Mouse (Mus musculus): ENCODE data around the gene Prkar1b.

Gene Prkar1b

GRCm38 (mm10) chr5:138996322-138997073, 153.3 kb downstream of the Prkar1b start:
- peak; percentile 47 for DNase-seq

- peak; percentile 74 for DNase-seq
Measured at GRCm38 (mm10) chr5:138995721-138996311, 154.0 kb downstream of the Prkar1b start.

GRCm38 (mm10) chr5:138994786-138995720, 154.7 kb downstream of the Prkar1b start:
- peak; percentile 81 for DNase-seq

GRCm38 (mm10) chr5:138994108-138994785, 155.6 kb downstream of the Prkar1b start:
- DNase-seq = peak; percentile 27

GRCm38 (mm10) chr5:138993371-138994107, 156.3 kb downstream of the Prkar1b start:
- no peak for DNase-seq

DNA sequence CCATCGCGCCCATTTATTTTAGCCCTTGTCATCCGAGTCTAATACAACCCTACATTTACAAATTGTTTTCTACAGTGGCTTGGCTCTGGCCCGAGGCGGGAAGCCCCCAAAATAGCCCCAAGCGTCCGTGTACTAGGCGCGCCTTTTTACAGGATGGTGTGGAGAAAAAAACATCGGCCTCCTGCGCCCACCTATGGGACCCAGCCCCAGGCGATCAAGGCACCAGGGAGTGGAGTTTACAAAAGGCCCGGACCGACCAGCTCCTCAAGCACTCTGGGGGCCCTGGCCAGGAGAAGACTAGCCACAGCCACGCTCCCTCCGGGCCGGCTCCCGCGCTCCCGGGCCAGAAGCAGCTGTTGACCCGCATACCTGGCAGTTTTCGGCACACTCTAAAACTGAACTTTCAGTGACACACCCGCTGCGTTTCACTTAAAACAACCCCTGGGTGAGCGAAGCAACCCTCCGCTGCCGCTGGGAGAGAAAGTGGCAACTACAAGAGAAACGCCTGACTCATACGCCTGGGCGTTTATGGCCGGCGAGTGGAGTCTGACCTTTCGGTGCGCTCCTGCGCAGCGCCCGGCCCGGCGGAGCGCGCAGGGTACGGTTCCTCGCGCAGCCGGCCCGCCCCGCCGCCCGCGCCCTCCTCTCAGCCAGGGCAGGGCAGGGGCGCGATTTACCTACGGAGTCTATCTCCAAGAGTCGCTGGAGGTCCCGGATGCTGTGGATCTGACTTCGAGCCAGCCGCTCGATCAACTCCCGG, 157.0 kb downstream of the Prkar1b start:
- no peak for DNase-seq

- DNase-seq = no peak
Measured at GRCm38 (mm10) chr5:138991734-138992133, 158.1 kb downstream of the Prkar1b start.

- DNase-seq = no peak
Measured at GRCm38 (mm10) chr5:138990659-138991380, 159.0 kb downstream of the Prkar1b start.

DNA sequence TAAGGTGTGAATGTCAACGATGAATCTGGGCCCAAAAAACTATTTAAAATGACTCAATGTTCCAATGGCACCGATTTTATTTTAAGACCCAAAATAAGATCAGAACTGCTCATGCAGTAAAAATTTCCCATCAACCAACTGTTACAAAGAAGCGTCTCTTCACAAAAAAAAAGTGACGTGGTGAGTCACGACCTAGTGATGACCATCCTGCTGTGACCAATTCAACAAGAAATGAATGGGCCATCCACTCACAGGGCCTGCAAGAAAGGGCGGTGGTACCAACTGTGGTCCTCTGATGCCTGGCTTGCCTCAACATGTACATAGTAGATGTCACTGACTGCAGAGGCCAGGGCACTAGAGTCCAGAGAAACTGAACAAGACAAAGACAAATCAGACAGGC, 160.2 kb downstream of the Prkar1b start:
- no peak for DNase-seq

- DNase-seq = no peak
Measured at GRCm38 (mm10) chr5:138988764-138989163, 161.0 kb downstream of the Prkar1b start.

- DNase-seq = no peak
Measured at GRCm38 (mm10) chr5:138987994-138988393, 161.8 kb downstream of the Prkar1b start.

- no peak for DNase-seq
Measured at GRCm38 (mm10) chr5:138981921-138982320, 167.9 kb downstream of the Prkar1b start.

DNA sequence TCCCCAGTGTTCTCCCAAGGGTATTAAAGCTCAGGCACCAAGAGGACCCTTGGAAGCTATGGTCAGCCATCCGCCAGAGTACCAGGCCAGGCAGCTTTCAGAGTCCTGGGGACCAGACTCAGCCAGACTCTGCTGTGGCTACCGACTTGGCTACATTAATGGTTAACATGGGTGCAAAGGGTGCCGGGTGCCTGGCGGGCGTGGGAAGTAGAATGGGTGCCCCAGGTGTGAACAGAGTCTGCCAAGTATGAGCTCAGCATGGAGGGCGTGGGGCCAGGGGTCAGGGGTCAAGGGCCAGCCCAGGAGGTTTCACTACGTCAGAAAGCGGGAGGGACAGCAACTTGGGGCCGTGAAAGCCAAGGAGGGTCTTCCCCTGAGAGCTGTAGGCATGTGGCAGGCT, 169.2 kb downstream of the Prkar1b start:
- no peak for DNase-seq

DNA sequence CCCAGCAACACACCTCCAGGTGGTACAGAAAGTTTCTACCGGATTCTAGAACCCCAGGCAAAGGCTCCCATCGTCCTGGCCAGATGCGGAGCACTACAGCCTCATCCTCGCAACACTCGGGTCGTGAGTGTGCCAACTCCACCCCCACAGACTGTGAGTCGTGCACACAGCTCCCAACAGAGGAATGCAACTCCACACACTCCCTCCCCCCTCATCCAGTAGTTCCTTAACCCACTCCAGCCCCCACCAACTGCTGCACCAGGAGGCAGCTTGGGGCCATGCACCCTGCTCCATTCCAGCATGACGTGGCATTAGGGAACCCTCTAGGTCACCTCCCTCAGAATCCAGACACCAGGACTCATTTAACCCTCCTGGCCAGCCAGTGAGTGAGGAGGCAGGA, 170.0 kb downstream of the Prkar1b start:
- DNase-seq = no peak

DNA sequence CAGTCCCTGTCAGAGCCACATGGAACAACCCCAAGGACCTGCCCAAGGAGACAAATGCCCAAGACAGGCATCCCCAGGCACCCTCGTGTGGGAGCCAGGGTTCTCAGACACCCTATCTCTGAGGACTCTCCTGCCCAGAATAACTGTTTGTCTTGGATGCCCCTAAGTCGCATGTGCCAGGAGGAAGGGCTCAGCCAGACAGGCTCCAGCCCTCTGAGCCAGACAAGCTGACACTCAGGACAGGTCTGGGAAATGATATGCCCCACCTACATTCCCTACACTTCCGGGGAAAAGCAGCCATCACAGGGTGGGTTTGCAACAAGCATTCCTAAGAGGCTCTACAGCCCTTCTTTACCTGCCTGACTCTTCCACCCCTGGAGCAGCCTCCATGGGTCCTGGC, 172.0 kb downstream of the Prkar1b start:
- DNase-seq = no peak

DNA sequence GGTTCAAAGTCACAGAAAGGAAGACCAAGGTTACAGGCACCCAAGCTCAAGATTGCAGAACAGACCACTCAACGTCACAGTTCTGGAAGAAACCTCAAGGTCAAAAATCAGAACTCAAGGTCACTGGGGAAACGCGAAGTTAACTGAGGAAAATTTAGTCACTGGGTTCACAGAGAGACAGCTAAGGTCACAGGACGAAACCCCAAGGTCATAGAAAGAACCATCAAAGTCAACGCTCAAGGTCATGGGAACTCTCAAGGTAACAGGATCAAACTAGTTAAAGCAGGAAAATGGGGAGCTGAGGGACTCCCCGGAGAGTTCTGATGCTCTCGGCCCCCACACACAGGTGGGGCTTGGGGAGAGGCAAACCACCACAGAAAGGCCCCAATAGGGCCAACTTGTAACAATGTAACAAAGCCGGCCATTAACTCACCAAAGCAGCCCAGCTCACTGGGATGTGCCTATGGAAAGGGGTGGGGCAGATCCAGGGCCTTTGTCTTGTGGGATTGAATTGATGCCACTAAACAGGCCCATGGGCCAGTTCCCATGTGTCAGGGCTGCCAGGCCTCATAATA, 174.8 kb downstream of the Prkar1b start:
- no peak for DNase-seq

DNA sequence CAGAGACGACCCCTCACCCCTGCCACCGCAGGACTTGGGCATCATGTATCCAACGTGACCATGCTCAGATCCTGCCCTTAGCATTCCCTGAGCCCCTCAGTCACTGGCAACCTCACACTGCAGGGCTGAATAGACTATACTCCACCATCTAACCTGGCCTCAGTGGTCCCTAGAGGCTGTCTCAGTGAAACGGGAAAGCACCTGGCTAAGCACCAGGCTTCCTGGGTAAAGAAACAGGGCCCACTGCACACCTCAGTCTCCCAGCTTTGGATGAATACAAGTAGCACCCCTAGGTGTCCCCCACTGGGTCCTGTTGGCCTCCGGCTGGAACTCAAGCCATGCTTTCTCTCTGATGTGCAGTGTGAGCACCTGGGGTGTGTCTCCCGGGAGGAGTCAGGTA, 176.3 kb downstream of the Prkar1b start:
- no peak for DNase-seq

GRCm38 (mm10) chr5:138971405-138971804, 178.4 kb downstream of the Prkar1b start:
- no peak for DNase-seq

DNA sequence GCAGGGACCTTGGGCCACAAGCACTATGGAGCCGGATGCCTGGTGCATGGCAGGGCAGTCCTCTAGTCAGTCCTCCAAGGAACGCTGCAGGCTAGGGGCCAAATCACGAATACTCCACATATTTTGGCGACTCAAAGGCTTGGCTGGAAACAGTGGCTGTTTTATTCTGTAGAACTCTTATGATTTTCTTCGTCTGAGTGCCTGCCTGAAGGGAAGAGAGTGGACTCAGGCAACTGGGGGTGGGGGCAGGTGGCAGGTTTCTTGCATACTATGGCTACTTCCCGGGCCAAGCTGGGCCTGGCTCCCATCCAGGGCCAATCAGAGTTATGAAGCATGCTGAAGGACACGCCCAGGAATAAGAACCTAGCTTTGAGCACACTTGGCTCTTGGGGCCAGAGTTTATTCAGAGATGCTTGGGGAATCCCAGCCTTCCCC, 179.7 kb downstream of the Prkar1b start:
- DNase-seq = no peak
